Mouse (Mus musculus) granulocyte monocyte progenitor cell, adult 5-6 weeks (primary cell): ENCODE data around the gene Vwa8. TPM values are rescaled to one million over a fixed set of nuclear protein-coding genes. Genes with fewer than 3 reads are reported as not detected.

Experiments used
- ATAC-seq: replicated peaks from 2 replicates; pipeline ENCODE4 v1.8.0; 2016; ENCODE audit warnings: mild to moderate bottlenecking, moderate TSS enrichment, inconsistent platforms; ENCODE audit not compliant: poor library complexity, severe bottlenecking
- total RNA-seq, 2 experiments: library from RNA; stranded (forward) in 1 of 2; stranded (reverse) in 1 of 2; fragments of 200-712, 200-1000 nt in 1 of 2; fragments of >200 nt in 1 of 2; fragmentation: Nextera tagmentation in 1 of 2; gene quantifications; 2 replicates each; pipeline ENCODE4 v1.2.3; 2014 to 2017

The Vwa8 gene
- total RNA-seq, 2 experiments from 2014 or later, result 18.5 to 22.2 TPM

GRCm38 (mm10) chr14:79069515-79069914 is 220.7 kb downstream of the Vwa8 start:
- no peak for ATAC-seq

GRCm38 (mm10) chr14:79074786-79075185 is 225.9 kb downstream of the Vwa8 start:
- ATAC-seq, result no peak

GRCm38 (mm10) chr14:79076560-79077300 is 227.9 kb downstream of the Vwa8 start:
- ATAC-seq, result no peak

GRCm38 (mm10) chr14:79083573-79083972 is 234.7 kb downstream of the Vwa8 start:
- no peak for ATAC-seq

GRCm38 (mm10) chr14:79086006-79086405 is 237.2 kb downstream of the Vwa8 start:
- ATAC-seq, result no peak

- ATAC-seq, result peak; percentile 35; the same call in 1 of the 2 replicates
These were observed 240.6 kb downstream of the Vwa8 start for GRCm38 (mm10) chr14:79089464-79089863.

GRCm38 (mm10) chr14:79097181-79097580 is 248.3 kb downstream of the Vwa8 start:
- ATAC-seq, result no peak

- ATAC-seq, result peak; percentile 92
These were observed 258.0 kb downstream of the Vwa8 start for GRCm38 (mm10) chr14:79106655-79107515.

GRCm38 (mm10) chr14:79109375-79109774 is 260.5 kb downstream of the Vwa8 start:
- no peak for ATAC-seq

- no peak for ATAC-seq
These were observed 261.2 kb downstream of the Vwa8 start for GRCm38 (mm10) chr14:79110012-79110411.

GRCm38 (mm10) chr14:79112050-79112449 is 263.2 kb downstream of the Vwa8 start:
- no peak for ATAC-seq

- peak; percentile 49; the same call in 1 of the 2 replicates for ATAC-seq
These were observed 265.9 kb downstream of the Vwa8 start for GRCm38 (mm10) chr14:79114526-79115383.

GRCm38 (mm10) chr14:79118457-79118856 is 269.6 kb downstream of the Vwa8 start:
- peak; percentile 70 for ATAC-seq

GRCm38 (mm10) chr14:79119354-79119753 is 270.5 kb downstream of the Vwa8 start:
- ATAC-seq, result no peak

- ATAC-seq, result no peak
These were observed 271.8 kb downstream of the Vwa8 start for GRCm38 (mm10) chr14:79120681-79121080.

- peak; percentile 89 for ATAC-seq
These were observed 274.6 kb downstream of the Vwa8 start for GRCm38 (mm10) chr14:79123466-79123865.

- ATAC-seq, result peak; percentile 31
These were observed 275.8 kb downstream of the Vwa8 start for GRCm38 (mm10) chr14:79124643-79125042.

GRCm38 (mm10) chr14:79126176-79126575 is 277.3 kb downstream of the Vwa8 start:
- no peak for ATAC-seq

- no peak for ATAC-seq
These were observed 286.1 kb downstream of the Vwa8 start for GRCm38 (mm10) chr14:79134891-79135334.

GRCm38 (mm10) chr14:79135441-79135840 is 286.6 kb downstream of the Vwa8 start:
- no peak for ATAC-seq
